Mouse (Mus musculus) neural tube, embryonic 11.5 days (tissue): ENCODE results near the gene Tuft1. TPM values are rescaled to one million over a fixed set of nuclear protein-coding genes. Genes with fewer than 3 reads are reported as not detected.
"Not testable (repeated sequence)": the region's sequence is repeated elsewhere in the genome, so short reads cannot be mapped to it uniquely, and the experiment has no call there.

ENCODE experiments used
- ATAC-seq: fragments of 200-750 bp; cut with Nextera tagmentation; 2 replicates; pipeline ENCODE4 v1.8.0; 2017; ENCODE audit warnings: moderate number of reproducible peaks, mild to moderate bottlenecking, moderate TSS enrichment, moderate library complexity; ENCODE audit not compliant: insufficient read depth, low FRiP score, low TSS enrichment
- DNase-seq: peaks from one replicate; pipeline ENCODE4 v3.0.0-alpha.2; 2015; ENCODE audit warnings: low spot score
- H3K27ac ChIP-seq: fragments of 300-500 bp; sonication (generic); 2 replicates; pipeline ENCODE4 v1.5.1; 2014; ENCODE audit warnings: low read depth, mild to moderate bottlenecking, low read length
- H3K27me3 ChIP-seq: fragments of 300-500 bp; sonication (generic); 2 replicates; pipeline ENCODE4 v1.6.1; 2014; ENCODE audit warnings: mild to moderate bottlenecking, low read length, mixed read lengths; ENCODE audit not compliant: control insufficient read depth, insufficient read depth
- H3K36me3 ChIP-seq: fragments of 300-500 bp; sonication (generic); 2 replicates; pipeline ENCODE4 v1.6.1; 2014; ENCODE audit warnings: mild to moderate bottlenecking, low read length, moderate library complexity, mixed read lengths; ENCODE audit not compliant: control insufficient read depth, insufficient read depth
- H3K4me1 ChIP-seq: fragments of 300-500 bp; sonication (generic); 2 replicates; pipeline ENCODE4 v1.6.1; 2014; ENCODE audit warnings: low read length, mixed read lengths; ENCODE audit not compliant: control insufficient read depth, insufficient read depth
- H3K4me2 ChIP-seq: fragments of 300-500 bp; sonication (generic); 2 replicates; pipeline ENCODE4 v1.6.1; 2014; ENCODE audit warnings: low read depth, mild to moderate bottlenecking, moderate library complexity
- H3K4me3 ChIP-seq: fragments of 300-500 bp; sonication (generic); 2 replicates; pipeline ENCODE4 v1.5.1; 2014; ENCODE audit warnings: low read depth, low read length
- H3K9ac ChIP-seq: fragments of 300-500 bp; sonication (generic); 2 replicates; pipeline ENCODE4 v1.6.1; 2014; ENCODE audit warnings: mild to moderate bottlenecking, low read length
- H3K9me3 ChIP-seq: fragments of 300-500 bp; sonication (generic); 2 replicates; pipeline ENCODE4 v1.6.1; 2016; ENCODE audit warnings: low read length; ENCODE audit not compliant: control insufficient read depth
- WGBS: fragments of 180-500 bp; shearing (Covaris S2); extraction: QIAGEN DNeasy Blood & Tissue Kit; methylation state at CpG from one replicate; pipeline ENCODE4 v1.1.7; 2014; 5-methylcytosine and 5-hydroxymethylcytosine counted together
- polyA plus RNA-seq: library from polyadenylated mRNA; unstranded; fragments of >200 nt; fragmentation: Nextera tagmentation; extraction: Ambion mirVana; gene quantifications from 2 replicates; pipeline ENCODE4 v1.2.1, GENCODE M21; 2014

The Tuft1 gene
- polyA plus RNA-seq, result 3.4 and 3.6 TPM in 2 replicates

DNA sequence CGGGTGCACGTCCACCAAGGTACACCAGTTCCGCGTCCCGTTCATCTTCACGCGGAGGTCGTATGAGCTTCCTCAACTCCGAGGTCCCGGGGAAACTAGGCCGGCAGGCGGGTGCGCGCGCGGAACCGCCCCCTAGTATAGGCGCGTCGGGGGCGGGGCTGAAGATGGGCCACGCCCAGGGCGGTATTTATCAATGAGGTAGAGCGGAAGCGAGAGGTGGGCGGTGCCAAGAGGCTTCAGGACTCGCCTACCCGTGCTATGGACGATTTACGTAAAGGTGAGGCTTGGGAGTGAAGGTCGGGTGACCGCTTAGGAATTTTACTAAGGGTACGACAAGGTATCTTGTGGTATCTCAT is at the start of gene Tuft1:
Gene Tuft1, minus strand, starts transcription at position 133 of the 356 bp plus-strand sequence.
- H3K4me1 ChIP-seq, H3K9ac ChIP-seq, H3K36me3 ChIP-seq, H3K27ac ChIP-seq, H3K27me3 ChIP-seq, DNase-seq, H3K9me3 ChIP-seq: not testable (repeated sequence)
- Histone ChIP-seq H3K4me2 (peak within 1 kb of the TSS; percentile 55), H3K4me3 (peak within 1 kb of the TSS; percentile 27; the same call in 1 of the 2 replicates)
- 0% methylated on average over 18 of the region's 33 CpGs for WGBS
- ATAC-seq, result peak; percentile 88

DNA sequence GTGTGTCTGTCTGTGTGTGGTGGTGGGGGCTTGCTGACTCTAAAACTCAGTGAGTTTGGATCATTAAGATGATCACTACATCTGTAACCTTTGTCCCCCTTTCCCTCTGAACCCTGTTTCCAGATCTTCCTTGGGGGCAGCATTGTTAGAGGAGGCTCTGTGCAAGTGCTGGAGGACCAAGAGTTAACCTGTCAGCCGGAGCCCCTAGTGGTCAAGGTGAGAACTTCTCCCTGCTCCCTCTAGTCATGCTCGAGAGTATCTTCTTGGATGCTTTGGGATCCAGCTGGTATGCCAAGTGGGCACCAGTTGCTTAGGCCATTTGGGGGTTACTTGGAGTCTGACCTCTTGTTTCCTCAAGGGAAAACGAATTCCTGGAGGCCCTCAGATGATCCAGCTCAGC is 44.7 kb upstream of the Tuft1 start:
- H3K27ac ChIP-seq, H3K4me1 ChIP-seq, DNase-seq, ATAC-seq, H3K4me2 ChIP-seq, H3K36me3 ChIP-seq, H3K9me3 ChIP-seq, H3K9ac ChIP-seq, H3K4me3 ChIP-seq, H3K27me3 ChIP-seq: not testable (repeated sequence)
- 34% methylated on average over 2 of the region's 3 CpGs for WGBS

- WGBS, result 82% methylated on average over 3 of the region's 3 CpGs
- no peak for ATAC-seq
- H3K4me3 ChIP-seq, result no peak overlapping the region
Observed at GRCm38 (mm10) chr3:94702856-94703255, 44.2 kb upstream of the Tuft1 start.

DNA sequence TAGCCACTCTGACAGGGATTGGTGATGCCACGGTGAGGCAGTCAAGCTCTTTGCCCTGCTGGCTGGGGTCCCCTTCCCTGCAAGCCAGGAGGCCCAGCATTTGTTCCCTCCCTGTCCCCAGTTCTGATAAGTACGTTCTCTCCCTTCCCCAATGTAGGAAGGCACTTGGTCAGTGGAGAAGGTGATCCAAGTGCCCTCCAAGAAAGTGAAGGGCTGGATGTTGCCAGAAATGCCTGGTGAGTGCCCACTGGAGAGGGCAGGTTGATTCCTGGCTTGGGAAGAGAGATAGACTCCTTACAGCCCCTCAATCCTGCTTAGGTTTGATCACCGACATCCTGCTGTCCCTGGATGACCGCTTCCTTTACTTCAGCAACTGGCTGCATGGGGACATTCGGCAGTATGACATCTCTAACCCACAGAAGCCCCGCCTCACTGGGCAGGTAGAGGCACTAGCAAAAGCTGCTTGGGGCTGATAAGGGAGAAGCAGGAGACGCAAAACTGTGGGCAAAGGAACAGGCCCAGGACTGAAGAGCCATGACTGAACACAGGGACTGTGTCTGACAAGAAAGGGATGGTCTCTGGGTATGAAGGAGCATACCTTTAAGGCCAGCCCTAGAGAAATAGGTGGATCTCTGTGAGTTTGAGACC is 43.6 kb upstream of the Tuft1 start:
- H3K27me3 ChIP-seq, DNase-seq, H3K4me1 ChIP-seq, H3K27ac ChIP-seq, ATAC-seq, H3K36me3 ChIP-seq, H3K4me3 ChIP-seq, H3K9ac ChIP-seq, H3K4me2 ChIP-seq, H3K9me3 ChIP-seq: not testable (repeated sequence)
- 95% methylated on average over 5 of the region's 7 CpGs for WGBS

More at GRCm38 (mm10) chr3:94702856-94703255, 44.2 kb upstream of the Tuft1 start:
- Histone ChIP-seq H3K36me3 (no peaks in the 10 kb centered on the region), H3K4me1 (no peaks in the 10 kb centered on the region), H3K27me3 (no peaks in the 10 kb centered on the region), H3K27ac (no peak overlapping the region), H3K4me2 (no peak overlapping the region), H3K9me3 (no peaks in the 10 kb centered on the region), H3K9ac (no peak overlapping the region)
- no peak for DNase-seq

DNA sequence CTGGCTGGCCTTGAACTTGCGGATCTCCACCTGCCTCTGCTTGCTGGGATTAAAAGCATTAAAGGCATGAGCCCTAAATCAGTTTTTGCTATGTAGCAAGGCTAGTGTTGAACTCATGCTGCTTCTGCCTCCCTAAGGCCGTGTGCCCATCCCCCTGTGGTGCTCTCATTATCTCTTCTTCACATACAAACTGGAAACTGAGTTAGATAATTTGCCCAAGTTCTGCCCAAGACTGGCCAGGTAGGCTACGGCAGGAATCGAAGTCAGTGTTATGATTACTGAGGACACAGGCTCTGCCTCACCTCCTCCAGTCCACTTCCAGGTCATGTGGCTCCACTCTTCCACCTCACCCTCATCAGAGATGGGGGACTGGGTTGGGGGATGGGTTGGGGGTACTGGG is 37.6 kb upstream of the Tuft1 start:
- H3K9ac ChIP-seq, result not testable (repeated sequence)

DNA sequence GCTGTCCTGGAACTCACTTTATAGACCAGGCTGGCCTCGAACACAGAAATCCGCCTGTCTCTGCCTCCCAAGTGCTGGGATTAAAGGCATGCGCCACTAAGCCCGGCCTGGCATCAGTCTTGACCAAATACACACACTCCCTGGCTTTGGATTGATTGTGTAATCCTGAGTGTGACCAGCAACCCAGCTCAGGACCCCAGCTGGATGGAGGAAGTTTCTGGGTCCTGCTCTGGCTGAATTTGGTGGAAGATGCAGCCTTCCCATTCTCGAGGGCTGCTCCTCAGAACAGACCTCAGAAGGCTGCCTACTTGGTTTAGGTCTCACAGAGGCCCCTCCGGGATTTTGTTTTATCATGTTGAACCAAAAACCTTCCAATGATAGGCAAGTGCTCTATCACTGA is 36.9 kb upstream of the Tuft1 start:
- not testable (repeated sequence) for H3K4me2 ChIP-seq, H3K27me3 ChIP-seq, DNase-seq, H3K9me3 ChIP-seq, H3K4me3 ChIP-seq, H3K36me3 ChIP-seq, H3K27ac ChIP-seq, H3K9ac ChIP-seq, ATAC-seq, H3K4me1 ChIP-seq
- WGBS, result 87% methylated on average over 6 of the region's 6 CpGs

More for the DNA sequence above, 37.6 kb upstream of the Tuft1 start:
- not testable (repeated sequence) for ATAC-seq, H3K4me2 ChIP-seq, H3K36me3 ChIP-seq, DNase-seq, H3K4me3 ChIP-seq, H3K4me1 ChIP-seq, H3K27ac ChIP-seq, H3K9me3 ChIP-seq, H3K27me3 ChIP-seq
- WGBS, result 92% methylated on average over 4 of the region's 4 CpGs

- DNase-seq, ATAC-seq, H3K9ac ChIP-seq, H3K4me2 ChIP-seq, H3K27me3 ChIP-seq, H3K27ac ChIP-seq, H3K4me3 ChIP-seq, H3K4me1 ChIP-seq, H3K36me3 ChIP-seq, H3K9me3 ChIP-seq: not testable (repeated sequence)
- 51% methylated on average over 5 of the region's 8 CpGs for whole genome bisulfite sequencing
Observed at GRCm38 (mm10) chr3:94693874-94694273, 35.2 kb upstream of the Tuft1 start.

DNA sequence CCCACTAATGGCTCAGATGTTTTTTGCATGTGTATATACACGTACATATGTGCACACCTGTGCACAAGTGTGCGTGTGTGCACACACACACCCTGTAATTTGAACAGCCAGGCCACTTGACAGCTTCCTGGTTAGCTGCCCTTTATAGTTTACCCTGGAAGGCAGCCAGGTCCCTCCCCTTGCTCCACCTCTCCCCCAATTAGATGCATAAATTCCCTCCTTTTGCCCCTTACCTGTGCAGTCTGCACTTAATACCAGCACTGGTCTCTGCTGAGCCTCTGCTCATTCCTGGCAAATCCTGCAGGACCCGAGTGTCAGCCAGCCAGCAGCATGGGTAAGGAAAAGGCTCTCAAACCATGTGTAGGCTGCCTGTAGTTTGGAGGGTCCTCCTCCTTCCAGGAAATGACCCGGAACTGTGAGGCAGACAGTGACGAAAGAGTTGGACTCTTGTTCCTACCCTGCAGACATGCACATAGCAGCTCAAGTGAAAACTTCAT is 34.7 kb upstream of the Tuft1 start, which contains the start of gene Selenbp2:
Gene Selenbp2, plus strand, starts transcription at position 228 of the 497 bp plus-strand sequence.
- H3K4me3 ChIP-seq, result no peak within 1 kb of the TSS
- H3K27ac ChIP-seq, result no peak within 1 kb of the TSS
- H3K4me1 ChIP-seq, result no peaks in the 10 kb centered on the region
- DNase-seq, result no peak
- no peak within 1 kb of the TSS for H3K9ac ChIP-seq
- H3K27me3 ChIP-seq, result no peaks in the 10 kb centered on the region
- H3K9me3 ChIP-seq, result no peaks in the 10 kb centered on the region
- 60% methylated on average over 5 of the region's 5 CpGs for WGBS
- H3K36me3 ChIP-seq, result no peaks in the 10 kb centered on the region
- H3K4me2 ChIP-seq, result no peak within 1 kb of the TSS
- no peak for ATAC-seq

GRCm38 (mm10) chr3:94691694-94692093 is 33.0 kb upstream of the Tuft1 start:
- not testable (repeated sequence) for H3K9me3 ChIP-seq, H3K27ac ChIP-seq, H3K9ac ChIP-seq, H3K4me2 ChIP-seq, H3K4me1 ChIP-seq, H3K36me3 ChIP-seq, H3K27me3 ChIP-seq, H3K4me3 ChIP-seq, DNase-seq, ATAC-seq
- 93% methylated on average over 4 of the region's 4 CpGs for WGBS
